Mouse (Mus musculus) ES-E14 (cell line): Measurements from ENCODE around the gene L3mbtl1. TPM values are rescaled to one million over a fixed set of nuclear protein-coding genes. Genes with fewer than 3 reads are reported as not detected.

Experiments
- DNase-seq: peaks from one replicate; pipeline ENCODE4 v3.0.0-alpha.2; 2013; ENCODE audit warnings: low read depth, low spot score
- H3K27ac ChIP-seq: 2 replicates; pipeline ENCODE4 v1.5.1; 2012; ENCODE audit warnings: low read depth, mild to moderate bottlenecking, low read length, moderate library complexity, mixed read lengths; ENCODE audit not compliant: poor library complexity, insufficient read depth, severe bottlenecking
- H3K36me3 ChIP-seq: 2 replicates; pipeline ENCODE4 v1.6.1; 2012; ENCODE audit warnings: mild to moderate bottlenecking, low read length, moderate library complexity, mixed read lengths; ENCODE audit not compliant: control insufficient read depth, poor library complexity, insufficient read depth, severe bottlenecking
- H3K4me1 ChIP-seq, 2 experiments: fragments of 150-350 bp in 1 of 2; sonication (generic) in 1 of 2; 2 replicates each; pipeline ENCODE4 v1.6.1; 2012; ENCODE audit warnings: low read length in 2 of 2, mild to moderate bottlenecking in 1 of 2, mixed read lengths in 1 of 2; ENCODE audit not compliant: control insufficient read depth in 2 of 2, insufficient read depth in 2 of 2, poor library complexity in 1 of 2
- H3K4me3 ChIP-seq, 2 experiments: fragments of 150-350 bp in 1 of 2; sonication (generic) in 1 of 2; 2 replicates each; pipeline ENCODE4 v1.5.1; 2012; ENCODE audit warnings: low read length in 2 of 2, low read depth in 1 of 2, mild to moderate bottlenecking in 1 of 2, mixed read lengths in 1 of 2; ENCODE audit not compliant: insufficient read depth in 1 of 2, poor library complexity in 1 of 2, severe bottlenecking in 1 of 2
- H3K9ac ChIP-seq: 2 replicates; pipeline ENCODE4 v1.6.1; 2012; ENCODE audit warnings: low read depth, mild to moderate bottlenecking, low read length, mixed read lengths; ENCODE audit not compliant: poor library complexity, insufficient read depth, severe bottlenecking
- H3K9me3 ChIP-seq: fragments of 150-350 bp; sonication (generic); 2 replicates; pipeline ENCODE4 v1.6.1; 2012; ENCODE audit warnings: low read depth, mild to moderate bottlenecking, low read length; ENCODE audit not compliant: control insufficient read depth, insufficient read depth
- CHD2 ChIP-seq: IDR thresholded peaks from 2 replicates; pipeline ENCODE4 v1.6.1; 2014; ENCODE audit warnings: mild to moderate bottlenecking, low read depth, low read length, inconsistent platforms
- HCFC1 ChIP-seq: IDR thresholded peaks from 2 replicates; pipeline ENCODE4 v1.6.1; 2012; ENCODE audit warnings: low read length, inconsistent platforms, borderline replicate concordance; ENCODE audit not compliant: insufficient read depth
- MAFK ChIP-seq: IDR thresholded peaks from 2 replicates; pipeline ENCODE4 v1.6.1; 2014; ENCODE audit warnings: mild to moderate bottlenecking, low read depth, low read length, inconsistent platforms; ENCODE audit not compliant: insufficient read depth
- ZC3H11A ChIP-seq: IDR thresholded peaks from 2 replicates; pipeline ENCODE4 v1.6.1; 2012; ENCODE audit warnings: low read depth, mild to moderate bottlenecking, inconsistent platforms, low read length, borderline replicate concordance
- ZNF384 ChIP-seq: IDR thresholded peaks from 2 replicates; pipeline ENCODE4 v1.6.1; 2012; ENCODE audit warnings: low read depth, low read length, inconsistent platforms
- in situ Hi-C, 2 experiments: fragments of 600-800 bp; cut with MboI; formaldehyde crosslinking; loops; one replicate each; pipeline ENCODE4 v1.15.1; 2025; ENCODE audit warnings: low sequenced_read_pairs in 2 of 2, inconsistent platforms in 1 of 2; ENCODE audit not compliant: unreplicated experiment in 2 of 2
- total RNA-seq: library from RNA; depleted of rRNA; stranded (reverse); fragments of 300-350 nt; gene quantifications from 2 replicates; pipeline ENCODE4 v1.2.3, GENCODE M21; 2012

L3mbtl1 gene
- total RNA-seq, 1 experiment, result 1.1 TPM

GRCm38 (mm10) chr2:162932706-162933105 is 10.6 kb upstream of the L3mbtl1 start:
- peaks cover 28% of the 10 kb centered on the region for H3K36me3 ChIP-seq
- H3K4me3 ChIP-seq, result peak overlapping the region; percentile 98 to 99
- peaks cover 0 to 11% of the 10 kb centered on the region in 2 experiments; a peak in 2 of 4 replicates for H3K4me1 ChIP-seq
- in situ Hi-C loops, result no loop called here
- H3K27ac ChIP-seq, result no peak overlapping the region
- DNase-seq, result no peak
- TF ChIP-seq ZNF384, result no peak
- TF ChIP-seq CHD2, result 0 out of 2 replicates have a peak, but pooled peaks have one; percentile 11
- H3K9ac ChIP-seq, result peak overlapping the region; percentile 67; the same call in 1 of the 2 replicates
- no peaks in the 10 kb centered on the region for H3K9me3 ChIP-seq

GRCm38 (mm10) chr2:162934421-162934820 is 8.9 kb upstream of the L3mbtl1 start:
- peaks cover 0 to 5% of the 10 kb centered on the region in 2 experiments; a peak in 2 of 4 replicates for H3K4me1 ChIP-seq
- H3K27ac ChIP-seq, result no peak overlapping the region
- peaks cover 34% of the 10 kb centered on the region for H3K36me3 ChIP-seq
- no peak overlapping the region for H3K4me3 ChIP-seq
- no peak for DNase-seq
- TF ChIP-seq ZNF384 (no peak), MAFK (no peak), HCFC1 (no peak), ZC3H11A (no peak)
- no peak overlapping the region; the same call in 1 of the 2 replicates for H3K9ac ChIP-seq
- no peaks in the 10 kb centered on the region for H3K9me3 ChIP-seq
- in situ Hi-C loops, result no loop called here

- Histone ChIP-seq H3K4me1 (peaks cover 0 to 2% of the 10 kb centered on the region in 2 experiments; a peak in 1 of 4 replicates), H3K9ac (no peak overlapping the region), H3K9me3 (no peaks in the 10 kb centered on the region), H3K27ac (no peak overlapping the region), H3K36me3 (peaks cover 35% of the 10 kb centered on the region), H3K4me3 (no peak overlapping the region)
- no peak for TF ChIP-seq CHD2
- TF ChIP-seq MAFK, result no peak
- no peak for TF ChIP-seq ZNF384
- TF ChIP-seq ZC3H11A, result no peak
- no peak for TF ChIP-seq HCFC1
- no peak for DNase-seq
- in situ Hi-C loops, result no loop called here
Measured at GRCm38 (mm10) chr2:162935700-162936099, 7.6 kb upstream of the L3mbtl1 start.

GRCm38 (mm10) chr2:162939562-162939961 is 3.7 kb upstream of the L3mbtl1 start:
- no peak overlapping the region for H3K9ac ChIP-seq
- H3K9me3 ChIP-seq, result no peaks in the 10 kb centered on the region
- no peak overlapping the region for H3K27ac ChIP-seq
- in situ Hi-C loops, result no loop called here
- DNase-seq, result no peak
- TF ChIP-seq CHD2, result no peak
- H3K4me1 ChIP-seq, result no peaks in the 10 kb centered on the region
- no peak overlapping the region for H3K4me3 ChIP-seq
- H3K36me3 ChIP-seq, result peaks cover 18% of the 10 kb centered on the region

GRCm38 (mm10) chr2:162943931-162944330 is 659 bp downstream of the L3mbtl1 start:
- H3K9ac ChIP-seq, result no peak overlapping the region
- peaks cover 0 to 8% of the 10 kb centered on the region in 2 experiments; a peak in 1 of 4 replicates for H3K4me1 ChIP-seq
- H3K36me3 ChIP-seq, result peaks cover 5% of the 10 kb centered on the region; the same call in 1 of the 2 replicates
- H3K9me3 ChIP-seq, result no peaks in the 10 kb centered on the region
- H3K27ac ChIP-seq, result no peak overlapping the region
- TF ChIP-seq ZC3H11A (no peak), CHD2 (no peak), ZNF384 (no peak), HCFC1 (no peak), MAFK (no peak)
- no peak for DNase-seq
- in situ Hi-C loops, result no loop called here
- peak overlapping the region; percentile 69 to 77 for H3K4me3 ChIP-seq
